Mouse (Mus musculus): ENCODE results near the gene Vmn1r221. TPM values are rescaled to one million over a fixed set of nuclear protein-coding genes. Genes with fewer than 3 reads are reported as not detected.

The Vmn1r221 gene
- not detected for polyA plus RNA-seq (2014; fragmentation: Illumina TruSeq; extraction: RNeasy Lipid Tissue Mini Kit (QIAGEN cat#74804); ENCODE audit: low read depth, low replicate concordance)

DNA sequence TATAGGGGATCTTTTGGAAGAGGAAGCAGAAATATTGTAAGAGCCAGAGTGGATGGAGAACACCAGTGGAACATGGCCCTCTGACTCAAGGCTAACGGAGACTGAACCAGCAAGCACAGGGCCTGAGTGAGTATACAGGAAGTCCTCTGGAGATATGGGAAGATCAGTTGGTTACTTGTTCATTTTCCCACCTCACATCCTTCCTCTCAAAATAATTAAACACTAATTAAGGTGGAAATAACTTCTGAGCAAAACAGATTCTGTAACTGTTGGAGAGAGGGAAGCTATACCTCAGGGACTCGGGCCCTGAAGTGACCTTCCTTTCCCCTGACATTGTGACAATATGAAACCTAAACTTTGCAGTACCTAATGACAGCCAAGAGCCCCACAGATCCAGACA, at the start of gene Vmn1r221:
Vmn1r221 (plus strand) TSS at position 301 of the 400 bp plus-strand sequence.

DNA sequence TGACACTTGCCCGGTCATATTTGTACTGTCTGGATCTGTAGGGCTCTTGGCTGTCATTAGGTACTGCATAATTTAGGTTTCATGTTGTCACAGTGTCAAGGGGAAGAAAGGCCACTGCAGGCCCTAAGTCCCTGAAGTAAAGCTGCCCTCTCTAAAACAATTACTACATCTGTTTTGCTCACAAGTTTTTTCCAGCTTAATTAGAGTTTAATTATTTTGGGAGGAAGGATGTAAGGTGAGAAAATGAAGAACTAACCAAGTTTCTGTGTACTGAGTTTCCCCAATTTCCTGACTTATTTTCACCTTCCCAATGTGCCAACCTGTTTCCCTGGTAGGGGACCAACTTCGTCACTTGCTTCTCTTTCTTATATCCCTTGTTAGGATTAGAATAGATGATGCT, 26.1 kb upstream of the Vmn1r221 start, which contains the start of gene Vmn1r220:
Vmn1r220 (minus strand) TSS at position 101 of the 400 bp plus-strand sequence.

DNA sequence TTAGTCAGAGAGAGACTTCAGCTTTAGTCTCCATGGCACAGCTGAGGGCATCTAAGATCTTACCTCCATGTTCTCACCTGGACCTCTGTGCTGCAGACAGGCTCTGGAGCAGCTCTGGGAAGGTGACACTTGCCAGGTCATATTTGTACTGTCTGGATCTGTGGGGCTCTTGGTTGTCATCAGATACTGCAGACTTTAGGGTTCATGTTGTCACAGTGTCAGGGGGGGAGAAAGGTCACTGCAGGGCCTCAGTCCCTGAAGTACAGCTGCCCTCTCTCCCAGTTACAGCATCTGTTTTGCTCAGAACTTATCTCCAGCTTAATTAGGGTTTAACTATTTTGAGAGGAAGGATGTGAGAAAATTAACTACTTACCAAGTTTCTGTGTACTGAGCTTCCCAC, 21.9 kb downstream of the Vmn1r221 start, which contains the start of gene Vmn1r222:
Vmn1r222 (minus strand) TSS at position 101 of the 400 bp plus-strand sequence.

DNA sequence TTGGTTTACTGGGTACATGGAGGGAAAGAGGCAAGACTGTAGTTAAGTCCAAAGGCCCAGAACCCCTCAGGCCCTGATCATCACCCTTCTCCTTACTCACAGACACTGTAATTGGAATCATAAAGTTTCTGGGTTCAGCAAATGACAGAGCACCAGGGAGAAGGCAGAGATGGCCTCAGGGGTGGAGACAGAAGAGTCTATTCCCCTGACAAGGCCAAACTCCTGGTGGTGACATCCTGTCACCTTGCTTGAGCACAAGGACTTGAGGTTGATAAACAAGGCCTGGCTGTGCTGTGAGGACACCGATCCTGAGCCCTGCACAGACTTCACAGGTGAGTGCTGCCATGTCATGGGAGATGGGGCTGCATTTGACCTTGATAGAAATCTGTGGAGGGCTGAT, 32.9 kb downstream of the Vmn1r221 start, which contains the start of gene Vmn1r223:
Vmn1r223 (plus strand) TSS at position 301 of the 400 bp plus-strand sequence.

Other genes with a start within 250 kb of the Vmn1r221 start
- not detected for gene Vmn1r213, start 206.5 kb upstream of the Vmn1r221 start, polyA plus RNA-seq (2014; fragmentation: Illumina TruSeq; extraction: RNeasy Lipid Tissue Mini Kit (QIAGEN cat#74804); ENCODE audit: low read depth, low replicate concordance)
- not detected for gene Vmn1r214, start 183.7 kb upstream of the Vmn1r221 start, polyA plus RNA-seq (2014; fragmentation: Illumina TruSeq; extraction: RNeasy Lipid Tissue Mini Kit (QIAGEN cat#74804); ENCODE audit: low read depth, low replicate concordance)
- not detected for gene Vmn1r215, start 146.1 kb upstream of the Vmn1r221 start, polyA plus RNA-seq (2014; fragmentation: Illumina TruSeq; extraction: RNeasy Lipid Tissue Mini Kit (QIAGEN cat#74804); ENCODE audit: low read depth, low replicate concordance)
- gene Vmn1r217, start 95.9 kb upstream of the Vmn1r221 start, polyA plus RNA-seq (2014; fragmentation: Illumina TruSeq; extraction: RNeasy Lipid Tissue Mini Kit (QIAGEN cat#74804); ENCODE audit: low read depth, low replicate concordance), result not detected
- gene Vmn1r218, start 81.0 kb upstream of the Vmn1r221 start, polyA plus RNA-seq (2014; fragmentation: Illumina TruSeq; extraction: RNeasy Lipid Tissue Mini Kit (QIAGEN cat#74804); ENCODE audit: low read depth, low replicate concordance), result not detected
- gene Vmn1r219, start 54.8 kb upstream of the Vmn1r221 start, polyA plus RNA-seq (2014; fragmentation: Illumina TruSeq; extraction: RNeasy Lipid Tissue Mini Kit (QIAGEN cat#74804); ENCODE audit: low read depth, low replicate concordance), result not detected
- not detected for gene Vmn1r220, start 26.2 kb upstream of the Vmn1r221 start, polyA plus RNA-seq (2014; fragmentation: Illumina TruSeq; extraction: RNeasy Lipid Tissue Mini Kit (QIAGEN cat#74804); ENCODE audit: low read depth, low replicate concordance)
- not detected for gene Vmn1r222, start 21.8 kb downstream of the Vmn1r221 start, polyA plus RNA-seq (2014; fragmentation: Illumina TruSeq; extraction: RNeasy Lipid Tissue Mini Kit (QIAGEN cat#74804); ENCODE audit: low read depth, low replicate concordance)
- not detected for gene Vmn1r223, start 33.0 kb downstream of the Vmn1r221 start, polyA plus RNA-seq (2014; fragmentation: Illumina TruSeq; extraction: RNeasy Lipid Tissue Mini Kit (QIAGEN cat#74804); ENCODE audit: low read depth, low replicate concordance)
- 57.7 TPM for gene Zfp322a, start 155.1 kb downstream of the Vmn1r221 start, polyA plus RNA-seq (2014; fragmentation: Illumina TruSeq; extraction: RNeasy Lipid Tissue Mini Kit (QIAGEN cat#74804); ENCODE audit: low read depth, low replicate concordance)
- 2.4 TPM for gene Abt1, start 209.7 kb downstream of the Vmn1r221 start, polyA plus RNA-seq (2014; fragmentation: Illumina TruSeq; extraction: RNeasy Lipid Tissue Mini Kit (QIAGEN cat#74804); ENCODE audit: low read depth, low replicate concordance)